Mouse (Mus musculus): Measurements from ENCODE around the gene Cnpy3. TPM values are rescaled to one million over a fixed set of nuclear protein-coding genes. Genes with fewer than 3 reads are reported as not detected.
A peak's percentile ranks its signal among the peaks of the same experiment; 100 is the strongest.

The Cnpy3 gene
- polyA plus RNA-seq, 1 experiment from 2014 or later: 65.8 TPM

DNA sequence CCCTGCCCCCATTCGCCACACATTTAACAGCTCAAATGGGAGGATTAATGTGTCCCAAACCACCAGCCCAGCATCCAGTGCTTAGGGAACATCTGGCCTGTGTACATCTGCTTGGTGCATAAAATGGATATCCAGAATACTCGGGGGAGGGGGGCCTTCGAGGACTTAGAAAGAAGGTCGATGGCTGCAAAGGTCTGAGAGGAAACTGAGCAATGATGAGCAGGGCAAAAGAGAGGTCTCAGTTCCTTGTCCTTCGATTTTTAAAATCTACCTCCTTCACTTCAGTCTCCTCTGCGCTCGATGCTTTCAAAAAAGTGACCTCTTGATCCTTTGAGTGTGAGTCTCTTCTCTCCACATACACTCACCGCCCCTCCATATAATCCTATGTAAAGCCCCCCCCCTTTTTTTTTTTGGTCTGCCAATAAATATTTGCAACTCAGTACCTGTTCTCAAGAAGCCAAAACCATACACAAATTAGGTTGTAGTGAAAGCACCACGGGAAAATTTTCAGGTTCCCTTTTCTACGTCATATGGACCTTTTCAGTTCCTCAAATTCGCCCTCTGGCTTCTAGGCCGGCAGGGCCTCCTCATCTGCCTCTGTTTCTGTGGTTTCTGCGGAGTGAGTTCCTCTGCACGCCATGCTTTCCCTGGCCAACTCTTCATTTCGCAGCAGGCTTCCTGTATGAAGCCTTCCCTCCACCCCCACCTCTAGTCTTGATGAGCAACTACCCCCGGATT is 789 bp downstream of the Cnpy3 start:
- WGBS: 30% methylated on average over 16 of the region's 16 CpGs
- H3K36me3 ChIP-seq (replicated peaks): peaks cover 29% of the 10 kb centered on the region
- no peak for DNase-seq (ENCODE audit: low spot score)
- H3K4me1 ChIP-seq: peaks cover 25% of the 10 kb centered on the region
- H3K9me3 ChIP-seq: no peaks in the 10 kb centered on the region
- H3K27me3 ChIP-seq (replicated peaks; ENCODE audit: low read depth, poor library complexity, severe bottlenecking): no peaks in the 10 kb centered on the region
- H3K4me3 ChIP-seq: peak overlapping the region; percentile 86
- H3K27ac ChIP-seq (replicated peaks): peak overlapping the region; percentile 91

DNA sequence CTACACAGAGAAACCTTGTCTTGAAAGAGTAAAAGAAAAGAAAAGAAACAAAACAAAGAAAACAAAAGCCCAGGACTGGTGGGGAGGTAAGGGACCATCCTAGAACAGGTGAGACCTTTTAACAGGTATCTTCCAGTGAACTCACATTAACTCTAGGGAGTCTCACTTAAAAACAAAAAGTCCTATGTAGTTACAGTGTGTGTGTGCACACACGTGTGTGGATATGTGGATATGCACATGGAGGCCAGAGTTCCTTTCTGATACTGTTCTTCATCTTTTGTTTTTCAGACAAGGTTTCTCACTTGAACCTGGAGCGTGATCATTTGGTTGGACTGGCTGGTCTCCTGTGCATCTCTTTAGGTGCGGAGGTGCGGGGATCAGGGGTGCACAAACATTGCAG is 1.4 kb downstream of the Cnpy3 start:
- no peak for DNase-seq (ENCODE audit: low spot score)
- Histone ChIP-seq H3K9me3 (no peaks in the 10 kb centered on the region), H3K4me1 (peaks cover 21% of the 10 kb centered on the region), H3K27ac (replicated peaks) (peak overlapping the region; percentile 91), H3K27me3 (replicated peaks; ENCODE audit: low read depth, poor library complexity, severe bottlenecking) (no peaks in the 10 kb centered on the region), H3K36me3 (replicated peaks) (peaks cover 36% of the 10 kb centered on the region), H3K4me3 (peak overlapping the region; percentile 86)
- WGBS: 95% methylated on average over 4 of the region's 4 CpGs

DNA sequence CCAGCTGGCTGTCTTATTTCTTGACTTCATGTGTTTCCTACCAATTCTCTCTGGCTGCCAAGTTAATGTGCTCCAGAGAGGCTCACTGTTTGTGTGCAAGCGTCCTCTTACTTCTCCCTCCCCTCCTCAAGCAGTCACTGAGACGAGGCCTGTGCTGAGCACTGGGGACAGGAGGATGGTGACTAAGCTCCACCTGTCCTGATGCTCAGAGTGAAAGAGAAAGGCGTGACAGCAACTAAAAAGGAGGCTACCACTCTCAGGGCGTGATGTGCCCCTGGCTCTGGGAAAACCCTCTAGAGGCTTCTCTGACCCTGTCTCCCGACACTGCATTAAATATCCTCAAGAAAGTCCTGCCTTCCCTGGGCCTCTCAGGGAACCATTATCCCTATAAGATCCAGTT is 2.7 kb downstream of the Cnpy3 start:
- Histone ChIP-seq H3K27me3 (replicated peaks; ENCODE audit: low read depth, poor library complexity, severe bottlenecking) (no peaks in the 10 kb centered on the region), H3K4me3 (no peak overlapping the region), H3K9me3 (no peaks in the 10 kb centered on the region), H3K4me1 (peaks cover 21% of the 10 kb centered on the region), H3K27ac (replicated peaks) (no peak overlapping the region), H3K36me3 (replicated peaks) (peaks cover 48% of the 10 kb centered on the region)
- no peak for DNase-seq (ENCODE audit: low spot score)
- WGBS: 91% methylated on average over 5 of the region's 5 CpGs

DNA sequence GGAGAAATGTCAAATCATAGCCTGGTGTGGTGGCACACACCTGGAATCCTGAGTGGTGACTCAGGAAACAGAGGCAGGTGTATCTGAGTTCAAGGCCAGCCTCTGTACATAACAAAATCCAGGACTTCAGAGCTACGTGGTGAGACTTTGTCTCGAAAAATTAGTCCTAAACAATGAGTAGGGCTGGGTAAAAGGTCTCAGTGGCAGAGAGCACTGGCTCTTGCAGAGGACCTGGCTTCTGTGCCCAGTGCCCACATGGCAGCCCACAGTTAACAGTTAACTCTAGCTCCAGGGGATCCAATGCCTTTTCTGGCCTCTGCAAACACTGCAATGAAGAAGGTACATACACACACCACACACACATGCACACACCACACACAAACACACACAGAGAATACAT is 4.2 kb downstream of the Cnpy3 start:
- no peak overlapping the region for H3K27ac ChIP-seq (replicated peaks)
- H3K27me3 ChIP-seq (replicated peaks; ENCODE audit: low read depth, poor library complexity, severe bottlenecking): no peaks in the 10 kb centered on the region
- DNase-seq (ENCODE audit: low spot score): no peak
- peaks cover 63% of the 10 kb centered on the region for H3K36me3 ChIP-seq (replicated peaks)
- no peaks in the 10 kb centered on the region for H3K9me3 ChIP-seq
- no peak overlapping the region for H3K4me3 ChIP-seq
- 94% methylated on average over 2 of the region's 2 CpGs for WGBS
- H3K4me1 ChIP-seq: peaks cover 20% of the 10 kb centered on the region

DNA sequence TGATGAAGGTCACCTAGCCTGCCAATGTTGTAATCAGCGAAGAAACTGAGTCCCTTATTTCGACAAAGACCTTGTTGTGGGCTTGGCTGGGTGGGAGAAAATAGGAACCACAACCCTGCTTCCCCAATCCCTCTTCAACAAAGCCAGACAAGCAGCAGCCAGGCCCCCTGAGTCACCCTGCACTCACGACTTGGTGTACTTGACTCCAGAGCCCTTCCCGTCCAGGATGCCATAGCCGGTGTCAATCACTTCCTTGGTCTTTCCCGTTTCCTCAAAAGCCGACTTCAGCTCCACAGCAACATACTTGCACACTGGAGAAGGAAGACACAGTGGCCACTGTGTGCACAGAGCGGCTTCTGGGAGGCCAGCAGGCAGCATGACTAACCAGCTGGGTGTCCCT is 4.8 kb downstream of the Cnpy3 start:
- WGBS: 86% methylated on average over 8 of the region's 8 CpGs
- no peak overlapping the region for H3K4me3 ChIP-seq
- DNase-seq (ENCODE audit: low spot score): no peak
- peaks cover 14% of the 10 kb centered on the region for H3K4me1 ChIP-seq
- H3K36me3 ChIP-seq (replicated peaks): peaks cover 68% of the 10 kb centered on the region
- no peak overlapping the region for H3K27ac ChIP-seq (replicated peaks)
- no peaks in the 10 kb centered on the region for H3K9me3 ChIP-seq
- no peaks in the 10 kb centered on the region for H3K27me3 ChIP-seq (replicated peaks; ENCODE audit: low read depth, poor library complexity, severe bottlenecking)

DNA sequence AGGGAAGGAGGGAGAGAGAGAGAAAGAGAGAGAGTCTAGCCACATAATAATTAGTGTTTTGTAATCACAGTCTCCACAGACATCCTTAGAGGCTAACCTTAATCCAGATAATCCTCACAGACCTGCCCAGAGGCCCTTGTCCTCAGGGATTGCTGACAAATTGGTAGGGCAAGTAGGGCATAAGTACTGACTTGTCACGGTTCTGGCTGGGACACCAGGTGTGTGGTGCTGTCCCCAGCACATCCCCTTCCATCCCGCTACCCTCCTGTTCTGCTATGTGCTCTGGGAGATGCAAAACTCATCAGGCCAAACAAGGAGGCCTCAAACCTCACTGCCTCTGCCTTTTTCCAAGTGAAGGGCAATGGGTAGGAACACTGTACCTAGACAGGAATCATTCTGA is 6.5 kb downstream of the Cnpy3 start:
- no peaks in the 10 kb centered on the region for H3K27me3 ChIP-seq (replicated peaks; ENCODE audit: low read depth, poor library complexity, severe bottlenecking)
- no peak for DNase-seq (ENCODE audit: low spot score)
- H3K4me3 ChIP-seq: no peak overlapping the region
- H3K4me1 ChIP-seq: peaks cover 3% of the 10 kb centered on the region
- 82% methylated on average over 2 of the region's 2 CpGs for WGBS
- no peaks in the 10 kb centered on the region for H3K9me3 ChIP-seq
- H3K27ac ChIP-seq (replicated peaks): no peak overlapping the region
- H3K36me3 ChIP-seq (replicated peaks): peaks cover 81% of the 10 kb centered on the region

DNA sequence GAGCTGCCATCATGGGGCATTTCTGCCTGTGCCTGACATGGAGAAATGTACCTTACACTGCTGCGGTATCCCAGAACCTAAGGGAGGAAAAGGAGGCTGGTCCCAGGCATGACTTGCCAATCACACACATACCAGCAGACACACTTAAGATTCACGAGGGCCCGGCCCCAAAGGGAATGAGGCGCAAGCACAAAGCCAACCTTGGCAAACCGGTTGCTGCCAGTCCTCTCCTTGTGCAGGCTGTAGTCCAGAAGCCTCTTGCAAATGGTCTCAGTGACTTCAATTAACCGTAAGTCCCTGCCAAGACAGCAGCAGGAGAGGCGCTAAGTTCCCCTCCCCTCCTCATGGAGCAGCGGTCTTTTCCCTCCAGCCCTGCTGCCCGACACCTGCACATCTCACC is 9.0 kb downstream of the Cnpy3 start:
- H3K4me1 ChIP-seq: no peaks in the 10 kb centered on the region
- H3K27me3 ChIP-seq (replicated peaks; ENCODE audit: low read depth, poor library complexity, severe bottlenecking): no peaks in the 10 kb centered on the region
- no peak overlapping the region for H3K27ac ChIP-seq (replicated peaks)
- WGBS: 91% methylated on average over 9 of the region's 9 CpGs
- no peaks in the 10 kb centered on the region for H3K9me3 ChIP-seq
- no peak overlapping the region for H3K4me3 ChIP-seq
- H3K36me3 ChIP-seq (replicated peaks): peaks cover 83% of the 10 kb centered on the region
- no peak for DNase-seq (ENCODE audit: low spot score)

DNA sequence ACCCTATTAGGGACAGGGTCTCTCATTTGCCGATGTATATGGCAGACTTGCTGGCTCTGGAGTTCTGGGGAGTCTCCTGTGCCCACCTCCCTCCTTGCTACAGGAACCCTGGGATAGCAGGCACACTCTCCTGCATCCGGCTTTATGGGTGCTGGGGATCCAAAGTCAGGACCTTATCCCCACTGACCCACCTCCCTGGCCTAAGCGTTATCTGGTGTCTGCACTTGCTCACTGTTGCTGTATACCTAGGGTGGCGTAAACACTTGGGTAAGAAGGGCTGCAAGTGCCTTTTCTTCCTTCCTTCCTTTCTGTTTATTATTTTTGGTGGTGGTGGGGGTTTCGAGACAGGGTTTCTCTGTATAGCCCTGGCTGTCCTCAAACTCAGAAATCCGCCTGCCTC is 10.7 kb downstream of the Cnpy3 start:
- H3K9me3 ChIP-seq: no peaks in the 10 kb centered on the region
- H3K36me3 ChIP-seq (replicated peaks): peaks cover 79% of the 10 kb centered on the region
- 92% methylated on average over 6 of the region's 6 CpGs for whole genome bisulfite sequencing
- no peak for DNase-seq (ENCODE audit: low spot score)
- no peaks in the 10 kb centered on the region for H3K4me1 ChIP-seq
- no peak overlapping the region for H3K27ac ChIP-seq (replicated peaks)
- no peak overlapping the region for H3K4me3 ChIP-seq
- H3K27me3 ChIP-seq (replicated peaks; ENCODE audit: low read depth, poor library complexity, severe bottlenecking): no peaks in the 10 kb centered on the region

DNA sequence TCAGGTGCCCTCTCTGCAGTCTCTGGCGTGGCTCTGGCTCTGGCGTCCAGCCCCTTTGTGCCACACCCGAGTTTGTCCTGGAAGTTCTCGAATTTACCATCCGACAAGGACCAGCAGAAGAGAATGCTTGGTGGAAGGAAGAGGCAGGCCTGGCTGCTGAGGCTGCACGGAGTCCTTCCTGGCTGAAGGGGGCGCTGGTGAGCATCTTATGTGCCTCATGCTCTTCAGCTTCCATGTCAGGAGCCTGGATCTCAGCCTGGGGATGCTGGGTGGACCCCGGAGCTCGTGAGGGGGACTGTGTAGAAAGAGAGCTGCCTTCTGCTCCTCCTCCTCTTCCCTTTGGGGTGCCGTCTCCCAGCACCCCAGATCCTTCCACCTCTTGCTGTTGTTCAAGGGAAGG is 15.9 kb downstream of the Cnpy3 start:
- Histone ChIP-seq H3K4me3 (no peak overlapping the region), H3K27me3 (replicated peaks; ENCODE audit: low read depth, poor library complexity, severe bottlenecking) (no peaks in the 10 kb centered on the region), H3K4me1 (no peaks in the 10 kb centered on the region), H3K36me3 (replicated peaks) (peaks cover 55% of the 10 kb centered on the region), H3K27ac (replicated peaks) (no peak overlapping the region), H3K9me3 (no peaks in the 10 kb centered on the region)
- WGBS: 62% methylated on average over 10 of the region's 10 CpGs
- DNase-seq (ENCODE audit: low spot score): peak; percentile 35

DNA sequence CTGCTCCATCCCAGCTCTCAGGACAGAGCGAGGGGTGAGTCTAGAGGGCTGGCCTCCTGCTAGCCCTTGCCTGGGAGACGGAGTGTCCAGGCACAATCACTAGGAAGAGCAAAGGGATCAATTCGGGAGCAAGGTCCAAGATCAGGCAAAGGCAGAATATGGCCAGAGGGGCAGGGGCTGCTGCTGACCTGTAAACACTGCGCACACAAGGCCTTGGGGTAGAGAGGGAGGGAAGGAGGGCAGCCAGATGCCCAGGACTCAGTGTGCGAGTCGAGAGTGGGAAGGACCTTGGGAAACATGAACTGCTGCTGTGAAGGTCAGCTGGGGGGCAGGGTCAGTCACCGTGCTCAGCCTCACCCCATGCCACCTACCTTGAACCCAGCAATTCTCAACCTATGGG is 16.7 kb downstream of the Cnpy3 start:
- DNase-seq (ENCODE audit: low spot score): no peak
- no peak overlapping the region for H3K27ac ChIP-seq (replicated peaks)
- no peaks in the 10 kb centered on the region for H3K9me3 ChIP-seq
- WGBS: 87% methylated on average over 7 of the region's 7 CpGs
- no peaks in the 10 kb centered on the region for H3K4me1 ChIP-seq
- no peak overlapping the region for H3K4me3 ChIP-seq
- H3K27me3 ChIP-seq (replicated peaks; ENCODE audit: low read depth, poor library complexity, severe bottlenecking): peaks cover 3% of the 10 kb centered on the region; the same call in 1 of the 2 replicates
- H3K36me3 ChIP-seq (replicated peaks): peaks cover 53% of the 10 kb centered on the region

DNA sequence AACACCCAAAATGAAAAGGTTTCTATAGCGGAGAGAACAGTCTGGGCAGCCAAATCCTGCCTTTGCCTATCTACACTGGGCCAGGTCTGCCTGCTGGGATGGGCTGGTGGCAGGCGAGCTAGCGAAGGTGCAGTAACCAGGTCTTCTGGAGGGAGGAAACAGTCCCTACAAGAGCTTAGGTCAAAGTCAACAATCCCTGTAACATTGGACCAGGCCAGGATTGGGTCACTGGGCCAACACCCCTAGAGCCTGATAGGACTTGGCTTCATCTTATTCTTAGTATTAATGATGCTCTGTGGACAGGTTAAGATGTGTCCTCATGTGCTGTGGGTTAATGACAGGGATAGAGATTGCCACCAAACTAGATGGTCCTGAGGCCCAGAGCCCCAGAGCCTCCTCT is 18.0 kb downstream of the Cnpy3 start:
- Histone ChIP-seq H3K9me3 (no peaks in the 10 kb centered on the region), H3K4me1 (peaks cover 2% of the 10 kb centered on the region; the same call in 1 of the 2 replicates), H3K27ac (replicated peaks) (no peak overlapping the region), H3K4me3 (no peak overlapping the region), H3K27me3 (replicated peaks; ENCODE audit: low read depth, poor library complexity, severe bottlenecking) (peaks cover 15% of the 10 kb centered on the region), H3K36me3 (replicated peaks) (peaks cover 47% of the 10 kb centered on the region)
- DNase-seq (ENCODE audit: low spot score): no peak
- 90% methylated on average over 3 of the region's 3 CpGs for WGBS

DNA sequence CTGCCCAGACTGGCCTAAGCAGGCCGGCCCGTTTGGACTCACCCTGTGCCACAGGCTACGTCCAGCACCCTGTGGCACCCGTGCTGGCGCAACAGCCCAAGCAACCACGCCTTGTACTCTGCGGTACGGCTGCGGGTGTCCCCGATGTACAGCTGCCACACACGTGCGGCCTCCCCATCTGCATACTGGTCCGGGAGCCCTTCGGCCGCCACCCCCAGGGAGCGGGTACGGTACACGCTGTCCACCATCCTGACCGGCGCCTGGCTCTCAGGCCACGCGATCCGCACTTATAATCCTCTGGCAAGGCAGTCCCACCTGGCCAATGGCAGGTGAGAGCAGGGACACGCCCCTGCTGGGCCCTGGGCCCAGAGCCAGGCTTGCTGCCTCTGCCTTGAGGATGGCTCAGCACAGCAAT is 23.1 kb downstream of the Cnpy3 start, which contains the start of gene Gnmt:
Gene Gnmt, minus strand, starts transcription at position 265 of the 415 bp plus-strand sequence.
- DNase-seq (ENCODE audit: low spot score): peak; percentile 31
- 13% methylated on average over 24 of the region's 24 CpGs for WGBS

DNA sequence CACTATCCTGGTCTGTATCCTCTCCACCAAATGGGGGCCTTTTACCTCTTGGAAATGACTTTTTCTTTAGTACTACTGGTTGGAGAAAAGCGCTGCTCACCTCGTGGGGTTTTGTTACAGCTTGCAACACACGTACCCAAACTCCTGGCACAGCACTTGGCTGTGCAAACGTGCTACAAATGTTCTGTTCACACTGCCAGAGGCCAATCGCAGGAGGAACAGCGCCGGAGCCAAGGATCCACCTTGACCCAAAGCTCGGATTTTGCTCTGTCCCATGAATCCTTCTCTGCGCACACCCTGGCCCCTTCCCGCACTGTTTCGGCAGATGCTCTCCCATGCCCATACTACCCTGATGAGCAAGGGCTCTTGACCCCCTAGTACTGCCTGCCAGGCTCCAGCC is 23.5 kb downstream of the Cnpy3 start:
- Histone ChIP-seq H3K9me3 (no peaks in the 10 kb centered on the region), H3K27me3 (replicated peaks; ENCODE audit: low read depth, poor library complexity, severe bottlenecking) (peaks cover 28% of the 10 kb centered on the region), H3K4me1 (peaks cover 14% of the 10 kb centered on the region; the same call in 1 of the 2 replicates), H3K36me3 (replicated peaks) (peaks cover 32% of the 10 kb centered on the region), H3K27ac (replicated peaks) (no peak overlapping the region), H3K4me3 (peak overlapping the region; percentile 41)
- 50% methylated on average over 11 of the region's 11 CpGs for WGBS
- DNase-seq (ENCODE audit: low spot score): no peak

More for the DNA sequence above, 23.1 kb downstream of the Cnpy3 start, which contains the start of gene Gnmt:
- peak within 1 kb of the TSS; percentile 41 for H3K4me3 ChIP-seq
- peaks cover 14% of the 10 kb centered on the region; the same call in 1 of the 2 replicates for H3K4me1 ChIP-seq
- peak within 1 kb of the TSS; percentile 19; the same call in 1 of the 2 replicates for H3K27ac ChIP-seq (replicated peaks)
- peaks cover 29% of the 10 kb centered on the region for H3K36me3 ChIP-seq (replicated peaks)
- peaks cover 28% of the 10 kb centered on the region for H3K27me3 ChIP-seq (replicated peaks; ENCODE audit: low read depth, poor library complexity, severe bottlenecking)
- no peaks in the 10 kb centered on the region for H3K9me3 ChIP-seq

Measured in embryonic facial prominence, embryonic 10.5 days (tissue).